Mouse (Mus musculus) heart, adult 8-10 months (tissue): ENCODE data around the gene Inpp1. TPM values are rescaled to one million over a fixed set of nuclear protein-coding genes. Genes with fewer than 3 reads are reported as not detected.

Experiments
- DNase-seq: peaks from one replicate; pipeline ENCODE4 v3.0.0; 2022; ENCODE audit warnings: low spot score
- total RNA-seq, 4 experiments: library from RNA; stranded (reverse); gene quantifications; 2 replicates each; pipeline ENCODE4 v1.2.4; 2022

Inpp1 gene
- total RNA-seq, 4 experiments from 2014 or later: 11.8 to 20.0 (median 16.8) TPM

- no peak for DNase-seq
Measured at GRCm38 (mm10) chr1:52793692-52794091, 23.8 kb downstream of the Inpp1 start.

- no peak for DNase-seq
Measured at GRCm38 (mm10) chr1:52792701-52793100, 24.8 kb downstream of the Inpp1 start.

DNA sequence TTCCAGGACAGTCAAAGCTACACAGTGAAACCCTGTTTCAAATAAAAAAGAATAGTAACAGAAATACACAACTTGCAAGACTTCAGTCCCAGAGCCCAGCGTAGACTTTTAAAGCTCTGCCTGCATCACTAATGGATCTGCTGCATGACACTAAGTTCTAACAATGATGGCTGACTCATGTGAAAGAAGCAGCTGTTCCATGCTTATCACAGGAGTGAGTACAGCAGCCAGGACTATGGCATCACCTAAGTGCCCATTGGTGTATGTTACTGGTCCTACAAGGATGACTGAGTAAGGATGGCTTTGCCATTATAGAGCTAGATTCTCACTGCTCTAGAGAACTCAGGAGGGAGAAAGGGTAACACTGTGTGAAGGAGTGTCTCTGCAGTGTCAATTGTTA lies 30.2 kb downstream of the Inpp1 start:
- DNase-seq: no peak

DNA sequence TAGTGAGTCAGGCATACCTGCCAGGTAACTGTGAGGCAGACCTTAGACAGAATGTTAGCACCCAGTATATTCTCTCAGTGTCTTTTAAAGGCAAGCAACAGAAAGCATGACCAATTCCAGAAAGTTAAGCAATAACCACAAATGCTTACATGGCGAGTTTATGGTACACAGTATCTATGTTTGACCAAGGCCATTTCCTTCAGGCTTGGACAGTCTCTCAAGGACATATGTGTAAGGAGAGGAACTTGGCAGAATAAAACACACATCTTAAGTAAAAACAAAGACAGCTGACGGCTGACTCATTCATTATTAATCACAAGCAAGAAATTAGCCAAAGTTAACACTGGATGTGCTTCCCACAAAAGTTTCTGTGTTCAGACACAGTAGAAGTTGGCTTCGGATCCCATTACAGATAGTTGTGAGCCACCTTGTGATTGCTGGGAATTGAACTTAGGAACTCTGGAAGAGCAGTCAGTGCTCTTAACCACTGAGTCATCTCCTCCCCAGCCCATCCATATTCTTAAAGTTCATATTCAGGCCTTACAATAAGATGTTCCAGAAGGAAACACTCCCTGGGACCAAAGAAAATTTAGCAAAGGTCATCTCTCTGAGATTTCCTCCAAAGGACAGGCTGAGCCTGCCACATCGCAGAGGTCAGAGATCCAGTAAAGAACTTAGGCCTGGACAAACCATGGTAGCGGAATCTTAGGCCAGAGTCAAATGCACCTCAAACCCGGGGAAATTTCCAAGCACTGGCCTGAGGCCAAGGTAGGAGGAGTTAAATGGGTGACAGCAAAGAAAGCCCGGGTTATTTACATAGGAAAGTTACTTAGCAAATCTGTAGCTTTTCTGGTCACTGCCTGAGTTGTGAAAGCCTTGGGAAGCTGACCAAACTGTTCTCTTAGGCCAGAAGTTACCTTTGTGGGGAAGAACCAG lies 52.0 kb downstream of the Inpp1 start:
- DNase-seq: peak; percentile 18

GRCm38 (mm10) chr1:52763894-52764809 lies 53.3 kb downstream of the Inpp1 start:
- no peak for DNase-seq

- DNase-seq: no peak
Measured at GRCm38 (mm10) chr1:52758174-52758573, 59.3 kb downstream of the Inpp1 start.

DNA sequence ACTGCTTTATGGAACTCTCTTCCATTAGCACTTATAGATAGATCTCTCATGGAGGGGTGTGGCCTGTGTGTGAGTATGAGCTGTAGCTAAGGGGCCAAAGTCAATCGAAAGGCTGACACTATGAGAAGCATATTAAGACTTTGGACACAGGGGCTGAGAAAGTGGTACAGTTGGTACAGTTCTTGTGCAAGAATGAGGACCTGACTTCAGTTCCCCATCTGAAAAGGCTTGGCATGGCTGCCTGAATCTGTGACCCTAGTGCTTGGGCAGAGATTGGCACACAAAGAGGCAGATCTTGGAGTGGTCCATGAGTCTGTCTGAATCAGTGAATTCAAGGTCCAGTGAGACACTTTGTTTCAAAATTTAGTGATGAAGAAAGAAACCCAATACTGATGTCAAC lies 63.2 kb downstream of the Inpp1 start:
- DNase-seq: no peak

DNA sequence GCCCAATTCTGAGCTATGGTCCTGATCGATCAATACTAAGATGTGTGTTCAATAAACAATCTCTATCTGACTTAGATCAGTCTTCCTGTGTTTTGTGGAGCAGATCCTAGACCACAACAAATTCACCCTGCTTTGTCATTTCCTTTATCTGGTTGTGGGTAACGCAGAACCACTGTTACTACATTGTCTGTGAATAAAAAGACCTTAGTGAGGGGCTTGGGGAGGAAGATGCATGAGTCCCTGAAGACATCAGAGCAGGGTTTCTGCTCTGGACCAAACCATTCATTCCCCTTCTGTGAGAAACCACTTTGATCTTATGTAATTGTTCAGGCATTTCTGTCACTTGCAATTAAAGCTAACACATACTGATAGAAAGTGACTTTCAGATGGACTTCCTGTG lies 63.7 kb downstream of the Inpp1 start:
- no peak for DNase-seq

DNA sequence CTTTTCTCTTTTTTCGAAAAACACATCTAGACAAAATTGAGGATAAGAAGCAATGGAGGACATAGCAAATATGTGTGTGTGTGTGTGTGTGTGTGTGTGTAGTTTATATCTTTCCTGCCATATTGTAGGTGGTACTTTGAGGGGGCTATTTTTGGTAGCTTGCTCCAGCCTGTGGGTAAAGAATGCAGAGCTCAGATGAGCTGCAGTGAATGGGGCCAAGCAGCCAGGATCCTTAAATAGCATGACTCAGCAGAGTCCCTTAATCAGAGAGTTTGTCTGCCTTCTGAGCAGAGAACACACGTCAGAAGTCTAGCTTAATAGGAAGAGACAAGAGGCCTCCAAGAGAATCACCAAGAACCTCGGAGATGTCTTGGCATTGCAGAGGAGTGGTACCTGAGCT lies 64.8 kb downstream of the Inpp1 start:
- no peak for DNase-seq

- DNase-seq: no peak
Measured at GRCm38 (mm10) chr1:52751634-52752033, 65.9 kb downstream of the Inpp1 start.

DNA sequence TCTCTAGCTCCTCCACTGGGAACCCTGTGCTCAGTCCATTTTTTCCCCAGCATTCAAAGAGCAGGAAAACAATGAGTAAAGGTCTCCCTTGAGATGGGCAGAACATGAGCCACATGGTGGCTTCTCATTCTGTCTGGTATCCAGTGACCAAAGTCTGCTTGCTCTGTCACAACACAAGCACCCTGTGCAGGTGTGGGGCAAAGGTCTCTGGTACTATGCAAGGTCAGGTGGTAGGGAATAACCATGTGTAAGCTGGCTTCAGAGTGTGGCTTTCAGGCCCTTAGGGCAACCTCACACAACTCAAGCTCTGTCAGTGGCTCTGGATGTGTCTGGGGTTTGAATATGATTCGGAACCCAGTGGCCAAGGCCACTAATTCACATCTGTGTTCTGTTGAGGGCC lies 67.5 kb downstream of the Inpp1 start:
- DNase-seq: no peak

DNA sequence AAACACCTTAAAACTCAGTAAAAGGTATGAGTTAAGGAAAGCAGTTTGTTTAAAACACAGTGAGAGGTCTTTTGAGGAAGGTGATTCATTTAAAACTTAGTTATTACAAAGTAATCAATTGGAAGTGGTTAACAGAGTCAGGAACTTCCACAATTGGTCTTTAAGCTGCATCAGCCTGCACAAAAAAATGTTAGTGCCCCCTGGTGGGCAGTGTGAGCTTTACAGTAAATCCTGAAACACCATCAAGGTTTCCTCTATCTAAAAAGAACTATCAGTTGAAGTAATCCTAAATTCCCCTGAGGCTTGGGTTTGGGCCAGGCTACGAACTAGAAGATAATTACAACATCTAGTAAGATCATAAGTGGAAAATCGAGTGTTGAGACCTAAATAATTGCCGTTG lies 69.2 kb downstream of the Inpp1 start:
- DNase-seq: peak; percentile 66

GRCm38 (mm10) chr1:52742567-52742966 lies 74.9 kb downstream of the Inpp1 start:
- DNase-seq: no peak

Other genes starting within 250 kb of the Inpp1 start
- 1 to 10 TPM in 1 of 4 experiments, under 1 TPM in 3; 0.71 to 1.3 (median 0.93) TPM for gene Nemp2, start 187.0 kb downstream of the Inpp1 start, total RNA-seq
- 10 to 100 TPM; 19.9 to 22.8 (median 21.4) TPM for gene Mfsd6, start 90.2 kb downstream of the Inpp1 start, total RNA-seq
- 10 to 100 TPM; 84.4 to 94.4 (median 88.9) TPM for gene Hibch, start 27.2 kb upstream of the Inpp1 start, total RNA-seq
- gene 1700019D03Rik, start 202.5 kb upstream of the Inpp1 start, total RNA-seq: 1 to 10 TPM in 2 of 4 experiments, under 1 TPM in 2; 0.84 to 2.3 (median 0.94) TPM
- 1 to 10 TPM in 2 of 4 experiments, under 1 TPM in 2; 0.14 to 1.1 (median 0.64) TPM for gene Mstn, start 244.0 kb upstream of the Inpp1 start, total RNA-seq